Mouse (Mus musculus) urinary bladder, postnatal 10 days (tissue): Measurements from ENCODE around the gene Gm15448.
"Not testable (repeated sequence)": the region's sequence is repeated elsewhere in the genome, so short reads cannot be mapped to it uniquely, and the experiment has no call there.

Source experiments
- DNase-seq: peaks from one replicate; pipeline ENCODE4 v3.0.0; 2022; ENCODE audit warnings: low spot score

Gm15448 gene

DNA sequence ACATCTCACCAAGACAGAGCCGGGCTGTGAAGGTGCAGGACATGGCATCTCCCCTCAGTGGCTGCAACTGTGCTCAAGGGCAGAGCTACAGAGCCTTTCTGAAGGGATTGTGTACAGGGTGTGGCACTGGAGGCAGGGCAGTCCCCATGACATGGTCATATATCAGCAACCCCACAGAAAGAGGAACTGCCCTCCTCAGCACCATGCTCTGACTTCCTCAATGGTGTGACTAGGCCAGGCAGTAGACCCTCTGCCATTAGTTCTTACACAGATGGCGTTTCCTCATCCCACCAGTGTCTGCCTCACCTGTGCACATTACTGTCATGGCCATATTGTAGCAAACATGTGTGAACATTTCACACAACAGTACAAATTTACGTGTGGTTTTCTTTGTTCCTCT, at the start of gene Gm15448:
Gene Gm15448 (minus strand): TSS at position 89 of the 400 bp plus-strand sequence.
- not testable (repeated sequence) for DNase-seq

DNA sequence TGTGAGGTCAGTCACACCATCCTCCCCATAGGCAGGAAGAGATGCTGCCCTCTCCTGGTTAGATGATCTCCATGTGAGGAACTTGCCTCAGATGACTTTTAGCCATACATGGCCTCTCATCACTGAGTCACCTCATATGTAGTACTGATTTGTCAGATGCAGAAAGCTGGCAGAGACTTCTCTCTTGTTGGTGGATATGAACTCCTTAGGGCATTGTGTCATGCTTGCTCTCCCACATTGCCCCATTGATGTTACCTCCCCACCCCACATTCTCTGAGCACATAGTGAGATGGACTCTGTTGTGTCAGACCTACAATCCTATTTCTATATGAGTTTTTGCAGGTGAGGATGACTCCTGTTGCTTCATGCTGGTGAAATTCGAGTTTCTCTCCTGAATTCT, 49.5 kb upstream of the Gm15448 start:
- not testable (repeated sequence) for DNase-seq

DNA sequence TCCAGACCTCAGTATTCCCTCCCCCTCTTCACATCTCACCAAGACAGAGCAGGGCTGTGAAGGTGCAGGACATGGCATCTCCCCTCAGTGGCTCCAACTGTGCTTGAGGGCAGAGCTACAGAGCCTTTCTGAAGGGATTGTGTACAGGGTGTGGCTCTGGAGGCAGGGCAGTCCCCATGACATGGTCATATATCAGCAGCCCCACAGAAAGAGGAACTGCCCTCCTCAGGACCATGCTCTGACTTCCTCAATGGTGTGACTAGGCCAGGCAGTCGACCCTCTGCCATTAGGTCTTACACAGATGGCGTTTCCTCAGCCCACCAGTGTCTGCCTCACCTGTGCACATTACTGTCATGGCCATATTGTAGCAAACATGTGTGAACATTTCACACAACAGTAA, 19.5 kb upstream of the Gm15448 start, which contains the start of gene Pira2:
Gene Pira2 (minus strand): TSS at position 101 of the 400 bp plus-strand sequence.
- not testable (repeated sequence) for DNase-seq

DNA sequence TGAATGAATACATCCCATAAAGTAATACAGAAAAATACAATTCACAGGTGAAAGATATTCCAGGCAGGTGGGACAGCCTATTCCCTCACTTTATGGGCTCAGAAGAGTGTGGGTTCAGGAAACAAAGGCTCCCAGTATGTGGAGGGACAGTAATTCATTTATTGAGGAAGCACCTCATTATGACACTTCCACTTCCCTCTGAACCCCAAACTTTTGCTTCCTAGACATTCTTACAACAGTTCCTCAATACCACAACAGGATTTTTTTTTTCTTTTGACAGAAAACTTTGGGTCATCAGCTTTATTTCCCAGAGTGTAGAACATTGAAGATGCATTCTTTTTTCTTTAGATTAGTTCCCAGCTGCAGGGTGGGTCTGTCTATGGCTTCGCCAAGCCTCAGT, 12.4 kb upstream of the Gm15448 start:
- DNase-seq: not testable (repeated sequence)

DNA sequence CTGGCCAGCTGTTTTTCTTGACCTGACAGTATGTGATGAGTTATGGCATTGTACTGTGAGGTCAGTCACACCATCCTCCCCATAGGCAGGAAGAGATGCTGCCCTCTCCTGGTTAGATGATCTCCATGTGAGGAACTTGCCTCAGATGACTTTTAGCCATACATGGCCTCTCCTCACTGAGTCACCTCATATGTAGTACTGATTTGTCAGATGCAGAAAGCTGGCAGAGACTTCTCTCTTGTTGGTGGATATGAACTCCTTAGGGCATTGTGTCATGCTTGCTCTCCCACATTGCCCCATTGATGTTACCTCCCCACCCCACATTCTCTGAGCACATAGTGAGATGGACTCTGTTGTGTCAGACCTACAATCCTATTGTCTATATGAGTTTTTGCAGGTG, 5.1 kb upstream of the Gm15448 start:
- DNase-seq: not testable (repeated sequence)

DNA sequence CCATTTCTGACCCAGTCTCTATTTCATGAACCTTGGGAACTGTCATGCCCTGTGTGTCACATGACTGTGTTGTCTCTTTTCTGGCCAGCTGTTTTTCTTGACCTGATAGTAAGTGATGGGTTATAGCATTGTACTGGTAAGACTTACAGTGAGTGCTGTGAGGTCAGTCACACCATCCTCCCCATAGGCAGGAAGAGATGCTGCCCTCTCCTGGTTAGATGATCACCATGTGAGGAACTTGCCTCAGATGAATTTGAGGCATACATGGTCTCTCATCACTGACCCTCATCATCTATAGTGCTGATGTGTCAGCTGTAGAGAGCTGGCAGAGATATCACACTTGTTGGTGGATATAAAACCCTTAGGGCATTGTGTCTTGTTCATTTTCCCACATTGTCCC, 13.6 kb downstream of the Gm15448 start:
- DNase-seq: not testable (repeated sequence)

DNA sequence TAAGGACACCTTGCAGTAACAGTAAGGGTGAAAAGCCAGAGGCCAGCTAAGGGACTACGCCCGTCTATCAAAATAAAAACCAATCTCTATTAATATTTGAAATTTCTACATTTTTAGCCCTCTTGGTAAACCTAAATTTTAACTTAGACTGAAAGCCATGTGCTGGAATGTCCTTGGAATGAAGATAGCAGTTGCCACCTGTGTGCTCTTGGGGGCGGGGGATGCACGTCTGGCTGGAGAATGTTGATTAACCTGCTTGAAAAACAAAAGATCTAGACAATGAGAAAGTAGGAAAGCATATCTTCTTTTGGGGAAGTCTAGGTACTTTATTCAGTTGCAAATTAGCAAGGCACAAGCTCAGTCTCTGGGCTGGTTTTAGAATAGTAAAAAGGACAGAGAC, 22.6 kb downstream of the Gm15448 start:
- not testable (repeated sequence) for DNase-seq

DNA sequence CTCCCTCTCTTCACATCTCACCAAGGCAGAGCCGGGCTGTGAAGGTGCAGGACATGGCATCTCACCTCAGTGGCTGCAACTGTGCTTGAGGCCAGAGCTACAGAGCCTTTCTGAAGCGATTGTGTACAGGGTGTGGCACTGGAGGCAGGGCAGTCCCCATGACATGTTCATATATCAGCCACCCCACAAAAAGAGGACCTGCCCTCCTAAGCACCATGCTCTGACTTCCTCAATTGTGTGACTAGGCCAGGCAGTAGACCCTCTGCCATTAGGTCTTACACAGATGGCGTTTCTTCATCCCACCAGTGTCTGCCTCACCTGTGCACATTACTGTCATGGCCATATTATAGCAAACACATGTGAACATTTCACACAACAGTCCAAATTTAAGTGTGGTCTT, 25.5 kb downstream of the Gm15448 start:
- not testable (repeated sequence) for DNase-seq

DNA sequence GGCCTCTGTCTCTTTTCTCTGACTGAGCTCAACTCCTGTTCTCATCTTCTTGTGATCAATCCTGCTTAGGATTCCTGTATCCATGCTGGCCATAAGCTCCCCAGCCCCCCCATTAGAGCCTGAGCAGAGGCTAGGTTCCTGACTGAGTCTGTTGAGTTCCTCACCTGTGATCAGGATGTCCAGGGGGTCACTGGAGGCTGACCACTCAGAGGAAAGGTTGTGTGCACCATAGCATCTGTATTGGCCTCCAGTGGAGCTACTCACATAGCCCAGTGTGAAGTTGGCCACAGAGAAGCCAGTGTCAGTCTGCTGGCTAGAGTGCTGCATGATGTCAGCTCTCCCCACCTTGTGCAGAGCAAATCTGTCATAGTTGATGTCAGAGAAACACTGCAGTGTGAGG, 29.2 kb downstream of the Gm15448 start:
- DNase-seq: not testable (repeated sequence)
